Mouse (Mus musculus): ENCODE measurements at regions not wholly inside any gene's neighbourhood (a gene's known extent, or its start where the extent isn't known, plus 50 kb on each side); places are given as distances from the start of the nearest gene placed in this dataset.

- no peak for TF ChIP-seq CTCF (conservative IDR thresholded peaks at IDR 0.05; ENCODE audit: low read length)
- no peak for TF ChIP-seq NANOG (IDR thresholded peaks at IDR 0.05; ENCODE audit: borderline replicate concordance, low read length)
Measured at GRCm38 (mm10) chr4:131435222-131435621, 402.9 kb downstream of the Ptpru start.

All from E14TG2a.4 (cell line).